Mouse (Mus musculus) heart, adult 2 months (tissue): ENCODE results near the gene Rec8. TPM values are rescaled to one million over a fixed set of nuclear protein-coding genes. Genes with fewer than 3 reads are reported as not detected.

Source experiments
- DNase-seq, 2 experiments: peaks; one replicate each; pipeline ENCODE4 v3.0.0; 2021
- H3K27ac ChIP-seq: fragments of 200-600 bp; 2 replicates; pipeline ENCODE4 v1.8.1; 2022
- H3K27me3 ChIP-seq: fragments of 200-500 bp; 2 replicates; pipeline ENCODE4 v1.6.1; 2012; ENCODE audit warnings: mild to moderate bottlenecking, low read length, inconsistent platforms, mixed read lengths; ENCODE audit not compliant: control insufficient read depth, insufficient read depth
- H3K36me3 ChIP-seq: fragments of 200-500 bp; 2 replicates; pipeline ENCODE4 v1.6.1; 2012; ENCODE audit warnings: low read length, inconsistent platforms; ENCODE audit not compliant: control insufficient read depth, insufficient read depth
- H3K4me1 ChIP-seq: fragments of 200-500 bp; 2 replicates; pipeline ENCODE4 v1.6.1; 2011; ENCODE audit warnings: low read length; ENCODE audit not compliant: control insufficient read depth, insufficient read depth
- H3K4me3 ChIP-seq: fragments of 200-600 bp; 2 replicates; pipeline ENCODE4 v1.8.1; 2022
- H3K79me2 ChIP-seq: fragments of 200-500 bp; replicated peaks from 2 replicates; pipeline ENCODE4 v1.6.1; 2012; ENCODE audit warnings: mild to moderate bottlenecking, inconsistent platforms, low read length, moderate library complexity, mixed read lengths; ENCODE audit not compliant: control insufficient read depth, insufficient read depth
- H3K9ac ChIP-seq: fragments of 200-500 bp; 2 replicates; pipeline ENCODE4 v1.6.1; 2012; ENCODE audit warnings: low read depth, mild to moderate bottlenecking, control low read depth, inconsistent platforms, low read length, mixed read lengths
- CTCF ChIP-seq: fragments of 200-600 bp; IDR thresholded peaks from 2 replicates; pipeline ENCODE4 v1.8.1; 2022; ENCODE audit warnings: antibody characterized with exemption, mild to moderate bottlenecking, moderate library complexity
- EP300 ChIP-seq: fragments of 200-500 bp; IDR thresholded peaks from 2 replicates; pipeline ENCODE4 v1.6.1; 2011; ENCODE audit warnings: low read depth, low read length, control low read depth; ENCODE audit not compliant: insufficient read depth
- POLR2A ChIP-seq: fragments of 200-500 bp; IDR thresholded peaks from 2 replicates; pipeline ENCODE4 v1.6.1; 2011; ENCODE audit warnings: mild to moderate bottlenecking, low read depth, low read length, control low read depth; ENCODE audit not compliant: insufficient read depth
- WGBS: fragments of 180-500 bp; shearing (Covaris S2); methylation state at CpG from one replicate; pipeline ENCODE4 v1.1.7; 2018; 5-methylcytosine and 5-hydroxymethylcytosine counted together
- intact Hi-C: fragments of 180-260 bp; cut with DNase I; formaldehyde crosslinking; loops from one replicate; pipeline ENCODE4 v1.15.1; 2025
- polyA plus RNA-seq: library from polyadenylated mRNA; depleted of rRNA; stranded (reverse); fragments of >200 nt; gene quantifications from 2 replicates; pipeline ENCODE4 v1.2.3, GENCODE M21; 2012
- total RNA-seq, 2 experiments: library from RNA; stranded (reverse); gene quantifications; 2 replicates each; pipeline ENCODE4 v1.2.3; 2021

Rec8 gene
- total and polyA plus RNA-seq, 3 experiments = 0.29 to 0.32 TPM; not detected in 1

DNA sequence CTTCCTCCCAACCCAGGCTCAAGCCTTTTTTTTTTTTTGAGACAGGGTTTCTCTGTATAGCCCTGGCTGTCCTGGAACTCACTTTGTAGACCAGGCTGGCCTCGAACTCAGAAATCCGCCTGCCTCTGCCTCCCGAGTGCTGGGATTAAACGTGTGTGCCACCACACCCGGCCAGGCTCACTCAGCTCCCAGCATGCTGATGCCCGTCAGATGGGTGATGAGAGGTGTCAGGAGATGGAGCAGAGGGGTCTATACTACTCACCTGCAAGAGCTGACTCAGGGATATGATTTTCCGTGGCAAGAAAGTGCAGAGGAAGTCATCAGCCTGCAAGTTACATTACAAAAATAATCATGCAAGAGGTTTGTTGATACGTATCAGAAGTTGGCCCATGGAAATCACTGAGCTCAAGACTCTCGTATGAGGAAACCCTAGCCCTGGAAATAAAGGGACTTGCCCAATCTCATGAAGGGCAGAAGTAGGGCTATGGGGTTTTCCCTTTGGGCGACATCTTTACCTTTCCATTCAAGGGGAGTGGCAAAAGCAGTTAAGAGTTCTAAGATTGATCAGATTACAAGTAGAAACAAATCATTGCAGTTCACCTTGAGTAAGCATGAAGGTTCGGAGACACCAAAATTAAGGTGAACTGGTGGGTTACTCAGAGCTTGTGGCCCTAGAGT is 27.9 kb upstream of the Rec8 start:
- Histone ChIP-seq H3K27ac (peak overlapping the region; percentile 84), H3K79me2 (peaks cover 3% of the 10 kb centered on the region; the same call in 1 of the 2 replicates), H3K9ac (peak overlapping the region; percentile 81), H3K27me3 (no peaks in the 10 kb centered on the region), H3K4me1 (peaks cover 10% of the 10 kb centered on the region), H3K36me3 (peaks cover 4% of the 10 kb centered on the region; the same call in 1 of the 2 replicates), H3K4me3 (peak overlapping the region; percentile 81)
- DNase-seq = no peak
- intact Hi-C loops = loop anchor here (2.0 kb wide), 1 partner anchor 15 kb away; no protein-coding TSS in a partner anchor
- no peak for TF ChIP-seq CTCF
- no peak for TF ChIP-seq POLR2A
- TF ChIP-seq EP300 = no peak
- 70% methylated on average over 11 of the region's 11 CpGs for WGBS

- intact Hi-C loops = loop anchor here (2.0 kb wide), 1 partner anchor 14 kb away; no protein-coding TSS in a partner anchor
Observed at GRCm38 (mm10) chr14:55590748-55591330, 27.0 kb upstream of the Rec8 start, which contains the start of gene Psme2. Gene Psme2 (minus strand): TSS chr14:55591113.

DNA sequence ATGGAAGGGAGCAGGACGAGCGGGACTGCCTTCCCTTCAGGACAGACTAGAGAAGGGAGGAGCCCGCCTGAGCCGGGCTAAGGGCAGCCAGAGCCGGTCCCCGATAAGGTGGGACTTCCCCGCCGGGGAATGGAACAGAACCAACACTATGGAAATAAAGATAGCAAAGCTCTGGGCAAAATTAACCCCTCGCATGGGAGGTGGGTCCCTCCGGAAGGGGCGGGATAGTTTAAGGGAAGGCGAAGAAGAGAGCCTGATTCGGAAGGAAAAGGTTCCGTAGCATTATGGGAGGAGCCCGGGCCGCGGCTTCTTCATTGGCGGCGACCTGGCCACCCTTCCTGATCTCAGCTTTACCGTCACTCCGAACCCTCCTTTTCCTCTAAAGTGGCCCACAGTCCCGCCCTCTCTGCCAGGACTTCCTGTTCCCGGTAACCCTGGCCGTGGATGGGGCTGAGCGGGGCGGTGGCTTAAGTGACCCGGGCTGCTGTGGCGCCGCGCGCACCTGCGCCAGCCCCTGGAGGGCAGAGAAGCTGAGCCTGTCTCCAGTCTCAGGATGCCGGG is 26.4 kb upstream of the Rec8 start, which contains the start of gene Rnf31:
Rnf31 (plus strand) TSS at position 378 of the 561 bp plus-strand sequence.
- H3K27me3 ChIP-seq = no peaks in the 10 kb centered on the region
- H3K79me2 ChIP-seq = peaks cover 3% of the 10 kb centered on the region; the same call in 1 of the 2 replicates
- WGBS = under 1% methylated on average over 33 of the region's 33 CpGs
- peak within 1 kb of the TSS; percentile 81 for H3K4me3 ChIP-seq
- peak; percentile 91 to 97 for DNase-seq
- peak within 1 kb of the TSS; percentile 98 for H3K9ac ChIP-seq
- peaks cover 4% of the 10 kb centered on the region; the same call in 1 of the 2 replicates for H3K36me3 ChIP-seq
- TF ChIP-seq EP300 (0 out of 2 replicates have a peak, but pooled peaks have one; percentile 51), POLR2A (peak; percentile 69; the same call in 1 of the 2 replicates), CTCF (no peak)
- intact Hi-C loops = loop anchor here (2.0 kb wide), 1 partner anchor 13 kb away; no protein-coding TSS in a partner anchor
- peaks cover 7% of the 10 kb centered on the region for H3K4me1 ChIP-seq
- H3K27ac ChIP-seq = peak within 1 kb of the TSS; percentile 97

More at GRCm38 (mm10) chr14:55590748-55591330, 27.0 kb upstream of the Rec8 start, which contains the start of gene Psme2:
- WGBS = under 1% methylated on average over 22 of the region's 22 CpGs
- Histone ChIP-seq H3K9ac (peak within 1 kb of the TSS; percentile 98), H3K27me3 (no peaks in the 10 kb centered on the region), H3K79me2 (peaks cover 3% of the 10 kb centered on the region; the same call in 1 of the 2 replicates), H3K36me3 (peaks cover 4% of the 10 kb centered on the region; the same call in 1 of the 2 replicates), H3K27ac (peak within 1 kb of the TSS; percentile 97), H3K4me3 (peak within 1 kb of the TSS; percentile 81), H3K4me1 (peaks cover 7% of the 10 kb centered on the region)
- DNase-seq = peak; percentile 93 to 96
- TF ChIP-seq EP300 (no peak), POLR2A (peak; percentile 84)

GRCm38 (mm10) chr14:55592226-55592625 is 25.6 kb upstream of the Rec8 start:
- no peak for DNase-seq
- WGBS = 2% methylated on average over 16 of the region's 16 CpGs
- H3K79me2 ChIP-seq = peaks cover 3% of the 10 kb centered on the region; the same call in 1 of the 2 replicates
- no peaks in the 10 kb centered on the region for H3K27me3 ChIP-seq
- H3K36me3 ChIP-seq = peaks cover 4% of the 10 kb centered on the region; the same call in 1 of the 2 replicates
- intact Hi-C loops = no loop called here
- H3K4me1 ChIP-seq = peaks cover 7% of the 10 kb centered on the region
- peak overlapping the region; percentile 72 for H3K4me3 ChIP-seq
- peak overlapping the region; percentile 98 for H3K9ac ChIP-seq
- no peak for TF ChIP-seq EP300
- no peak for TF ChIP-seq CTCF
- no peak for TF ChIP-seq POLR2A
- H3K27ac ChIP-seq = peak overlapping the region; percentile 97

GRCm38 (mm10) chr14:55596036-55596690 is 21.7 kb upstream of the Rec8 start:
- H3K4me1 ChIP-seq = peaks cover 7% of the 10 kb centered on the region
- intact Hi-C loops = no loop called here
- no peak for TF ChIP-seq EP300
- TF ChIP-seq POLR2A = no peak
- TF ChIP-seq CTCF = no peak
- no peak for DNase-seq
- H3K9ac ChIP-seq = no peak overlapping the region
- 70% methylated on average over 13 of the region's 13 CpGs for WGBS
- no peaks in the 10 kb centered on the region for H3K27me3 ChIP-seq
- H3K36me3 ChIP-seq = no peaks in the 10 kb centered on the region; the same call in 1 of the 2 replicates
- no peak overlapping the region for H3K27ac ChIP-seq
- no peak overlapping the region for H3K4me3 ChIP-seq
- H3K79me2 ChIP-seq = peaks cover 3% of the 10 kb centered on the region; the same call in 1 of the 2 replicates
